Mouse (Mus musculus): Measurements from ENCODE around the gene Sfrp2.

GRCm38 (mm10) chr3:83740246-83740645 lies 25.9 kb upstream of the Sfrp2 start:
- TF ChIP-seq CTCF (IDR thresholded peaks at IDR 0.05; ENCODE audit: extremely low read depth, insufficient read length, insufficient replicate concordance, low read depth, low read length) (no peak), POLR2A (IDR thresholded peaks at IDR 0.05; ENCODE audit: low read depth, low read length) (no peak)
